Mouse (Mus musculus) liver, postnatal 0 days (tissue): ENCODE measurements around the gene Calhm4.

Experiments used
- CTCF ChIP-seq: sonication (generic); IDR thresholded peaks from 2 replicates; pipeline ENCODE4 v1.5.1; 2016; ENCODE audit warnings: antibody characterized with exemption, low read depth
- EP300 ChIP-seq: IDR thresholded peaks from 2 replicates; pipeline ENCODE4 v1.6.1; 2016; ENCODE audit warnings: antibody characterized with exemption, low read depth, mild to moderate bottlenecking

- no peak for TF ChIP-seq CTCF
- TF ChIP-seq EP300, result no peak
Observed at GRCm38 (mm10) chr10:34037401-34037800, 6.7 kb downstream of the Calhm4 start, which contains the start of gene Trappc3l.
